Mouse (Mus musculus) hindbrain, postnatal 0 days (tissue): ENCODE measurements around the gene Ago4. TPM values are rescaled to one million over a fixed set of nuclear protein-coding genes. Genes with fewer than 3 reads are reported as not detected.

Experiments
- ATAC-seq: fragments of 200-750 bp; cut with Nextera tagmentation; 2 replicates; pipeline ENCODE4 v1.8.0; 2017; ENCODE audit warnings: mild to moderate bottlenecking, moderate TSS enrichment, moderate library complexity
- DNase-seq: peaks from one replicate; pipeline ENCODE4 v3.0.0-alpha.2; 2015; ENCODE audit warnings: low spot score
- H3K27ac ChIP-seq: fragments of 300-500 bp; sonication (generic); 2 replicates; pipeline ENCODE4 v1.5.1; 2014; ENCODE audit warnings: mild to moderate bottlenecking
- H3K27me3 ChIP-seq: fragments of 300-500 bp; sonication (generic); 2 replicates; pipeline ENCODE4 v1.6.1; 2014; ENCODE audit warnings: low read length, mixed read lengths; ENCODE audit not compliant: insufficient read depth
- H3K36me3 ChIP-seq: fragments of 300-500 bp; sonication (generic); 2 replicates; pipeline ENCODE4 v1.6.1; 2014; ENCODE audit warnings: low read length, mixed read lengths; ENCODE audit not compliant: insufficient read depth
- H3K4me1 ChIP-seq: fragments of 300-500 bp; sonication (generic); 2 replicates; pipeline ENCODE4 v1.6.1; 2014; ENCODE audit warnings: antibody characterized with exemption, low read length, mixed read lengths; ENCODE audit not compliant: insufficient read depth
- H3K4me2 ChIP-seq: fragments of 300-500 bp; sonication (generic); 2 replicates; pipeline ENCODE4 v1.6.1; 2014; ENCODE audit warnings: low read depth, mild to moderate bottlenecking, low read length, moderate library complexity, mixed read lengths
- H3K4me3 ChIP-seq: fragments of 300-500 bp; sonication (generic); 2 replicates; pipeline ENCODE4 v1.5.1; 2014; ENCODE audit warnings: low read length
- H3K9ac ChIP-seq: fragments of 300-500 bp; sonication (generic); replicated peaks from 2 replicates; pipeline ENCODE4 v1.6.1; 2014; ENCODE audit warnings: mild to moderate bottlenecking, low read length, moderate library complexity, mixed read lengths
- H3K9me3 ChIP-seq: fragments of 300-500 bp; sonication (generic); 2 replicates; pipeline ENCODE4 v1.6.1; 2016; ENCODE audit warnings: low read length, mixed read lengths
- CTCF ChIP-seq: IDR thresholded peaks from 2 replicates; pipeline ENCODE4 v1.5.1; 2016; ENCODE audit warnings: antibody characterized with exemption, control low read depth, low read depth
- WGBS: fragments of 180-500 bp; shearing (Covaris S2); extraction: QIAGEN DNeasy Blood & Tissue Kit; methylation state at CpG from one replicate; pipeline ENCODE4 v1.1.7; 2014; 5-methylcytosine and 5-hydroxymethylcytosine counted together
- polyA plus RNA-seq: library from polyadenylated mRNA; unstranded; fragments of >200 nt; fragmentation: Nextera tagmentation; extraction: Ambion mirVana; gene quantifications from 2 replicates; pipeline ENCODE4 v1.2.1, GENCODE M21; 2015
- total RNA-seq: library from RNA; depleted of rRNA; stranded (reverse); fragments of >200 nt; gene quantifications from 2 replicates; pipeline ENCODE4 v1.2.3, GENCODE M21; 2014

Ago4 gene
- total and polyA plus RNA-seq, 2 experiments from 2014 or later: 3.4 to 6.7 TPM

GRCm38 (mm10) chr4:126502141-126502976 is 30.9 kb downstream of the Ago4 start:
- H3K9ac ChIP-seq: no peak overlapping the region
- ATAC-seq (no peak; the same call in 1 of the 2 replicates), DNase-seq (peak; percentile 21)
- H3K9me3 ChIP-seq: no peaks in the 10 kb centered on the region
- H3K27me3 ChIP-seq: no peaks in the 10 kb centered on the region
- no peak overlapping the region for H3K4me2 ChIP-seq
- no peak overlapping the region for H3K27ac ChIP-seq
- H3K4me3 ChIP-seq: no peak overlapping the region
- no peaks in the 10 kb centered on the region for H3K4me1 ChIP-seq
- WGBS: 59% methylated on average over 6 of the region's 6 CpGs
- peaks cover 10% of the 10 kb centered on the region; the same call in 1 of the 2 replicates for H3K36me3 ChIP-seq
- TF ChIP-seq CTCF: no peak

- no peak overlapping the region for H3K27ac ChIP-seq
- no peak overlapping the region for H3K9ac ChIP-seq
- no peaks in the 10 kb centered on the region for H3K27me3 ChIP-seq
- no peaks in the 10 kb centered on the region for H3K4me1 ChIP-seq
- DNase-seq: no peak
- whole genome bisulfite sequencing: 76% methylated on average over 1 of the region's 1 CpGs
- no peaks in the 10 kb centered on the region for H3K9me3 ChIP-seq
- H3K4me2 ChIP-seq: no peak overlapping the region
- no peak for ATAC-seq
- no peak for TF ChIP-seq CTCF
- no peaks in the 10 kb centered on the region; the same call in 1 of the 2 replicates for H3K36me3 ChIP-seq
- H3K4me3 ChIP-seq: no peak overlapping the region
These were observed 34.7 kb downstream of the Ago4 start for GRCm38 (mm10) chr4:126498601-126499000.

GRCm38 (mm10) chr4:126496963-126497362 is 36.3 kb downstream of the Ago4 start:
- Histone ChIP-seq H3K9me3 (no peaks in the 10 kb centered on the region), H3K27me3 (no peaks in the 10 kb centered on the region), H3K4me3 (no peak overlapping the region), H3K4me1 (no peaks in the 10 kb centered on the region), H3K36me3 (peaks cover 5% of the 10 kb centered on the region; the same call in 1 of the 2 replicates), H3K9ac (no peak overlapping the region), H3K4me2 (no peak overlapping the region), H3K27ac (no peak overlapping the region)
- DNase-seq (no peak), ATAC-seq (no peak)
- WGBS: 86% methylated on average over 2 of the region's 2 CpGs
- TF ChIP-seq CTCF: no peak

- Histone ChIP-seq H3K4me1 (no peaks in the 10 kb centered on the region), H3K27me3 (no peaks in the 10 kb centered on the region), H3K4me3 (no peak overlapping the region), H3K27ac (no peak overlapping the region), H3K36me3 (peaks cover 5% of the 10 kb centered on the region; the same call in 1 of the 2 replicates), H3K9ac (no peak overlapping the region), H3K4me2 (no peak overlapping the region), H3K9me3 (no peaks in the 10 kb centered on the region)
- no peak for DNase-seq
- 83% methylated on average over 5 of the region's 5 CpGs for WGBS
- no peak for ATAC-seq
- no peak for TF ChIP-seq CTCF
These were observed 37.1 kb downstream of the Ago4 start for GRCm38 (mm10) chr4:126495942-126496790.

DNA sequence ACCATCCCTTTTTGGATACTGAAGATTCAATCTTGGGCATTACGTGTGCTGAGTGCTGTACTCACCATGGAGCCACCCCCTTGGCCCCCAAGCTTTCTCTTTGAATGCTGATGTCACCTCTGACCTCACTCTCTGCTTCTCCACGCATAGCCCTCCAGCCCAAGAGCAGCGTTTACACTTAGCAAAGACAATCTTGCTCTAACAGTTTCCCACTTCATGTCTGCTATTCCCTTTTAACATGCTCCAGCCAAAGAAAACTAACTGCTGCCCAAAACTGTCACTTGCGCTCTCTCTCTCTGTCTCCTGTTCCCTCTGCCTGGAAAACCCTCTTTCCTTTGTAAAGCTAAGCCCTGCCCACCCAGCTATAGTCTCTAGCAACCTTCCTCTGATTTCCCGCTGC is 37.8 kb downstream of the Ago4 start:
- no peak overlapping the region for H3K4me2 ChIP-seq
- WGBS: 55% methylated on average over 5 of the region's 5 CpGs
- ATAC-seq: no peak
- H3K27me3 ChIP-seq: no peaks in the 10 kb centered on the region
- H3K9me3 ChIP-seq: no peaks in the 10 kb centered on the region
- no peaks in the 10 kb centered on the region for H3K4me1 ChIP-seq
- H3K4me3 ChIP-seq: no peak overlapping the region
- H3K9ac ChIP-seq: no peak overlapping the region
- H3K27ac ChIP-seq: no peak overlapping the region
- H3K36me3 ChIP-seq: peaks cover 11% of the 10 kb centered on the region; the same call in 1 of the 2 replicates
- no peak for DNase-seq
- TF ChIP-seq CTCF: no peak

GRCm38 (mm10) chr4:126493416-126493815 is 39.9 kb downstream of the Ago4 start:
- DNase-seq (no peak), ATAC-seq (no peak)
- Histone ChIP-seq H3K4me3 (no peak overlapping the region), H3K4me2 (no peak overlapping the region), H3K36me3 (peaks cover 11% of the 10 kb centered on the region; the same call in 1 of the 2 replicates), H3K9me3 (no peaks in the 10 kb centered on the region), H3K27me3 (no peaks in the 10 kb centered on the region), H3K27ac (no peak overlapping the region), H3K4me1 (no peaks in the 10 kb centered on the region), H3K9ac (no peak overlapping the region)
- TF ChIP-seq CTCF: no peak
- 80% methylated on average over 4 of the region's 4 CpGs for WGBS
